Mouse (Mus musculus): ENCODE data around the gene Dnah17. TPM values are rescaled to one million over a fixed set of nuclear protein-coding genes. Genes with fewer than 3 reads are reported as not detected.

Gene Dnah17
- total and polyA plus RNA-seq, 3 experiments, result 0.08 to 0.26 (median 0.11) TPM

- no peaks in the 10 kb centered on the region for H3K79me2 ChIP-seq (replicated peaks; ENCODE audit: control insufficient read depth, insufficient read depth, low read length)
- no peak overlapping the region for H3K27ac ChIP-seq
- no peak for TF ChIP-seq CTCF (IDR thresholded peaks at IDR 0.05)
- H3K27me3 ChIP-seq (ENCODE audit: control insufficient read depth, insufficient read depth, low read length), result no peaks in the 10 kb centered on the region
- no peak for DNase-seq
- H3K36me3 ChIP-seq (ENCODE audit: control insufficient read depth, insufficient read depth, low read length), result no peaks in the 10 kb centered on the region
- intact Hi-C loops (cut with DNase I), result no loop called here
- H3K4me3 ChIP-seq, result no peak overlapping the region
- 76% methylated on average over 14 of the region's 14 CpGs for WGBS
- H3K9ac ChIP-seq (ENCODE audit: low read depth, low read length), result no peak overlapping the region
- no peaks in the 10 kb centered on the region for H3K4me1 ChIP-seq (ENCODE audit: control insufficient read depth, insufficient read depth, low read length)
These were observed 16.8 kb downstream of the Dnah17 start for GRCm38 (mm10) chr11:118113516-118114205.

DNA sequence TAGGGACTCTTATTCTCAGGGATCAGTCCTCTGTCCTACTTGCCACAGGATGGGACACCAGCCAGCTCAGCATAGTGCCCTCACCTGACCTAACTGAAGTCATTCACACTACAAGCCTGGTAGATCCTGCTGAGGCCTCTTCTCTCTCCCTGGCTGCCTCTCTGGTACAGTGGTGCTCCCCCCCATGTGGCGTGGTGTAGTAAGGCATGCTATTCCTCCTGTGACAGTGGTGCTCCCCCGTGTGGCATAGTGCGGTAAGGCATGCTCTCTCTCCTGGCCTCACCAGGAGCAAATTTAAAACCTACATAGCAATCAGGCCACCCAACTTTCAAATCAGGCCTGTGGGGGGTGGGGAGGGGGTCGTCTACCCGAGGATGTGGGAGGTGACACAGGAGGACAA, 26.4 kb downstream of the Dnah17 start:
- Histone ChIP-seq H3K36me3 (ENCODE audit: control insufficient read depth, insufficient read depth, low read length) (no peaks in the 10 kb centered on the region), H3K4me3 (no peak overlapping the region), H3K27ac (no peak overlapping the region), H3K27me3 (ENCODE audit: control insufficient read depth, insufficient read depth, low read length) (no peaks in the 10 kb centered on the region), H3K4me1 (ENCODE audit: control insufficient read depth, insufficient read depth, low read length) (no peaks in the 10 kb centered on the region), H3K9ac (ENCODE audit: low read depth, low read length) (no peak overlapping the region), H3K79me2 (replicated peaks; ENCODE audit: control insufficient read depth, insufficient read depth, low read length) (no peaks in the 10 kb centered on the region)
- 4% methylated on average over 5 of the region's 5 CpGs for WGBS
- peak; percentile 96 for TF ChIP-seq EP300 (IDR thresholded peaks at IDR 0.05; ENCODE audit: insufficient read depth, low read depth, low read length)
- no peak for TF ChIP-seq POLR2A (IDR thresholded peaks at IDR 0.05; ENCODE audit: insufficient read depth, low read depth, low read length)
- TF ChIP-seq CTCF (IDR thresholded peaks at IDR 0.05), result peak; percentile 84
- intact Hi-C loops (cut with DNase I), result loop anchor here (5.0 kb wide), 3 partner anchors 68 to 168 kb away; no protein-coding TSS in a partner anchor
- peak; percentile 79 to 86 for DNase-seq

GRCm38 (mm10) chr11:118103383-118103782, 27.1 kb downstream of the Dnah17 start:
- no peaks in the 10 kb centered on the region for H3K36me3 ChIP-seq (ENCODE audit: control insufficient read depth, insufficient read depth, low read length)
- DNase-seq, result peak in 1 of 2 experiments; percentile 34
- no peak overlapping the region for H3K9ac ChIP-seq (ENCODE audit: low read depth, low read length)
- no peak overlapping the region for H3K27ac ChIP-seq
- H3K27me3 ChIP-seq (ENCODE audit: control insufficient read depth, insufficient read depth, low read length), result no peaks in the 10 kb centered on the region
- WGBS, result 74% methylated on average over 5 of the region's 5 CpGs
- intact Hi-C loops (cut with DNase I), result loop anchor here (1.0 to 5.0 kb wide), 5 partner anchors 69 to 233 kb away; no protein-coding TSS in a partner anchor
- no peaks in the 10 kb centered on the region for H3K79me2 ChIP-seq (replicated peaks; ENCODE audit: control insufficient read depth, insufficient read depth, low read length)
- H3K4me3 ChIP-seq, result no peak overlapping the region
- no peaks in the 10 kb centered on the region for H3K4me1 ChIP-seq (ENCODE audit: control insufficient read depth, insufficient read depth, low read length)
- TF ChIP-seq CTCF (IDR thresholded peaks at IDR 0.05) (no peak), POLR2A (IDR thresholded peaks at IDR 0.05; ENCODE audit: insufficient read depth, low read depth, low read length) (no peak), EP300 (IDR thresholded peaks at IDR 0.05; ENCODE audit: insufficient read depth, low read depth, low read length) (no peak)

GRCm38 (mm10) chr11:118102838-118103237, 27.6 kb downstream of the Dnah17 start:
- WGBS, result 46% methylated on average over 3 of the region's 3 CpGs
- H3K79me2 ChIP-seq (replicated peaks; ENCODE audit: control insufficient read depth, insufficient read depth, low read length), result no peaks in the 10 kb centered on the region
- no peaks in the 10 kb centered on the region for H3K36me3 ChIP-seq (ENCODE audit: control insufficient read depth, insufficient read depth, low read length)
- peak; percentile 83 to 91 for DNase-seq
- no peak overlapping the region for H3K27ac ChIP-seq
- intact Hi-C loops (cut with DNase I), result loop anchor here (1.0 to 5.0 kb wide), 5 partner anchors 69 to 233 kb away; no protein-coding TSS in a partner anchor
- no peaks in the 10 kb centered on the region for H3K4me1 ChIP-seq (ENCODE audit: control insufficient read depth, insufficient read depth, low read length)
- TF ChIP-seq EP300 (IDR thresholded peaks at IDR 0.05; ENCODE audit: insufficient read depth, low read depth, low read length), result peak; percentile 100
- TF ChIP-seq POLR2A (IDR thresholded peaks at IDR 0.05; ENCODE audit: insufficient read depth, low read depth, low read length), result no peak
- peak; percentile 83 for TF ChIP-seq CTCF (IDR thresholded peaks at IDR 0.05)
- H3K27me3 ChIP-seq (ENCODE audit: control insufficient read depth, insufficient read depth, low read length), result no peaks in the 10 kb centered on the region
- H3K4me3 ChIP-seq, result no peak overlapping the region
- no peak overlapping the region for H3K9ac ChIP-seq (ENCODE audit: low read depth, low read length)

- intact Hi-C loops (cut with DNase I), result loop anchor here (5.0 kb wide), 3 partner anchors 71 to 171 kb away; no protein-coding TSS in a partner anchor
- DNase-seq, result no peak
- Histone ChIP-seq H3K36me3 (ENCODE audit: control insufficient read depth, insufficient read depth, low read length) (no peaks in the 10 kb centered on the region), H3K27me3 (ENCODE audit: control insufficient read depth, insufficient read depth, low read length) (no peaks in the 10 kb centered on the region), H3K9ac (ENCODE audit: low read depth, low read length) (no peak overlapping the region), H3K4me3 (no peak overlapping the region), H3K79me2 (replicated peaks; ENCODE audit: control insufficient read depth, insufficient read depth, low read length) (no peaks in the 10 kb centered on the region), H3K4me1 (ENCODE audit: control insufficient read depth, insufficient read depth, low read length) (no peaks in the 10 kb centered on the region), H3K27ac (no peak overlapping the region)
- TF ChIP-seq CTCF (IDR thresholded peaks at IDR 0.05), result no peak
- TF ChIP-seq POLR2A (IDR thresholded peaks at IDR 0.05; ENCODE audit: insufficient read depth, low read depth, low read length), result no peak
- TF ChIP-seq EP300 (IDR thresholded peaks at IDR 0.05; ENCODE audit: insufficient read depth, low read depth, low read length), result no peak
- WGBS, result 49% methylated on average over 9 of the region's 9 CpGs
These were observed 29.3 kb downstream of the Dnah17 start for GRCm38 (mm10) chr11:118101133-118101532.

GRCm38 (mm10) chr11:118096736-118097135, 33.7 kb downstream of the Dnah17 start:
- no peak for DNase-seq
- Histone ChIP-seq H3K4me1 (ENCODE audit: control insufficient read depth, insufficient read depth, low read length) (no peaks in the 10 kb centered on the region), H3K27ac (no peak overlapping the region), H3K9ac (ENCODE audit: low read depth, low read length) (no peak overlapping the region), H3K79me2 (replicated peaks; ENCODE audit: control insufficient read depth, insufficient read depth, low read length) (no peaks in the 10 kb centered on the region), H3K27me3 (ENCODE audit: control insufficient read depth, insufficient read depth, low read length) (no peaks in the 10 kb centered on the region), H3K36me3 (ENCODE audit: control insufficient read depth, insufficient read depth, low read length) (no peaks in the 10 kb centered on the region), H3K4me3 (no peak overlapping the region)
- 39% methylated on average over 2 of the region's 2 CpGs for WGBS
- TF ChIP-seq CTCF (IDR thresholded peaks at IDR 0.05) (no peak), POLR2A (IDR thresholded peaks at IDR 0.05; ENCODE audit: insufficient read depth, low read depth, low read length) (no peak), EP300 (IDR thresholded peaks at IDR 0.05; ENCODE audit: insufficient read depth, low read depth, low read length) (no peak)
- intact Hi-C loops (cut with DNase I), result no loop called here

Data from heart, adult 2 months (tissue).